Mouse (Mus musculus) testis, adult 2 months (tissue): ENCODE results near the gene Acnat1. TPM values are rescaled to one million over a fixed set of nuclear protein-coding genes. Genes with fewer than 3 reads are reported as not detected.
"Not testable (repeated sequence)": the region's sequence is repeated elsewhere in the genome, so short reads cannot be mapped to it uniquely, and the experiment has no call there.

Experiments
- H3K27ac ChIP-seq: fragments of 200-500 bp; 2 replicates; pipeline ENCODE4 v1.5.1; 2012; ENCODE audit warnings: low read depth, low read length; ENCODE audit not compliant: control insufficient read depth, insufficient read depth
- H3K27me3 ChIP-seq: fragments of 200-500 bp; 2 replicates; pipeline ENCODE4 v1.6.1; 2012; ENCODE audit warnings: mild to moderate bottlenecking, low read length, moderate library complexity; ENCODE audit not compliant: control insufficient read depth, insufficient read depth
- H3K36me3 ChIP-seq: fragments of 200-500 bp; 2 replicates; pipeline ENCODE4 v1.6.1; 2012; ENCODE audit warnings: mild to moderate bottlenecking, low read length; ENCODE audit not compliant: control insufficient read depth, insufficient read depth
- H3K4me1 ChIP-seq: fragments of 200-500 bp; 2 replicates; pipeline ENCODE4 v1.6.1; 2012; ENCODE audit warnings: low read length; ENCODE audit not compliant: control insufficient read depth, insufficient read depth
- H3K4me3 ChIP-seq: fragments of 200-500 bp; 2 replicates; pipeline ENCODE4 v1.5.1; 2012; ENCODE audit warnings: low read depth, mild to moderate bottlenecking, low read length, moderate library complexity, mixed read lengths; ENCODE audit not compliant: control insufficient read depth
- CTCF ChIP-seq: fragments of 200-500 bp; IDR thresholded peaks from 2 replicates; pipeline ENCODE4 v1.5.1; 2012; ENCODE audit warnings: low read depth, mild to moderate bottlenecking, inconsistent platforms, low read length, moderate library complexity; ENCODE audit not compliant: control insufficient read depth, insufficient read depth, insufficient replicate concordance
- POLR2A ChIP-seq: fragments of 200-500 bp; IDR thresholded peaks from 2 replicates; pipeline ENCODE4 v1.6.1; 2012; ENCODE audit warnings: low read depth, mild to moderate bottlenecking, inconsistent platforms, low read length, moderate library complexity; ENCODE audit not compliant: control insufficient read depth
- polyA plus RNA-seq: library from polyadenylated mRNA; depleted of rRNA; stranded (reverse); fragments of >200 nt; gene quantifications from 2 replicates; pipeline ENCODE4 v1.2.3, GENCODE M21; 2012

The Acnat1 gene
- polyA plus RNA-seq, 1 experiment, result not detected

DNA sequence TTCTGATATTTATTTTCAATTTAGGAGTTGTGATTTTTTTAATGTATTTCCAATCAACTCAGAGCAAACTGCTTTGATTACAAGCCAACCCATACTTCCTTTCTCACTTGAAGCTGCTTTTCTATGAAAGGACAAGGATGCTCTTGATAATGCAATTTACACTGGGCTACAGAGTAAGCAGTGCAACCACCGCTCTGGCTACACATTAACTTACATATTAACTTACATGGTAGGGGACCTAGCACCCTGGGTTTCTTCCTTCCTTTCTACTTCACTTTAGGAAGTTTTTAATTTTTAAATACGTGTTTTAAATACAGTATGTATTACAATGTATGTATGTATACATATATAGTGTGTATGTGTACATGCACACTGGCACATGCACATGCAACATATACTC is 35.5 kb upstream of the Acnat1 start:
- Histone ChIP-seq H3K36me3 (no peaks in the 10 kb centered on the region; the same call in 1 of the 2 replicates), H3K4me3 (no peak overlapping the region), H3K27ac (no peak overlapping the region), H3K4me1 (no peaks in the 10 kb centered on the region), H3K27me3 (no peaks in the 10 kb centered on the region)
- TF ChIP-seq POLR2A (no peak), CTCF (no peak)

- Histone ChIP-seq H3K4me3 (no peak within 1 kb of the TSS), H3K36me3 (no peaks in the 10 kb centered on the region), H3K27ac (no peak within 1 kb of the TSS), H3K27me3 (no peaks in the 10 kb centered on the region), H3K4me1 (no peaks in the 10 kb centered on the region)
- TF ChIP-seq CTCF (no peak), POLR2A (no peak)
Measured at GRCm38 (mm10) chr4:49506386-49506785, 32.7 kb upstream of the Acnat1 start, which contains the start of gene Baat. Gene Baat, minus strand, starts transcription at chr4:49506557.

GRCm38 (mm10) chr4:49503563-49503962 is 29.9 kb upstream of the Acnat1 start:
- no peaks in the 10 kb centered on the region for H3K36me3 ChIP-seq
- no peaks in the 10 kb centered on the region for H3K4me1 ChIP-seq
- H3K27me3 ChIP-seq, result no peaks in the 10 kb centered on the region
- no peak overlapping the region for H3K27ac ChIP-seq
- TF ChIP-seq CTCF (no peak), POLR2A (no peak)
- no peak overlapping the region for H3K4me3 ChIP-seq

DNA sequence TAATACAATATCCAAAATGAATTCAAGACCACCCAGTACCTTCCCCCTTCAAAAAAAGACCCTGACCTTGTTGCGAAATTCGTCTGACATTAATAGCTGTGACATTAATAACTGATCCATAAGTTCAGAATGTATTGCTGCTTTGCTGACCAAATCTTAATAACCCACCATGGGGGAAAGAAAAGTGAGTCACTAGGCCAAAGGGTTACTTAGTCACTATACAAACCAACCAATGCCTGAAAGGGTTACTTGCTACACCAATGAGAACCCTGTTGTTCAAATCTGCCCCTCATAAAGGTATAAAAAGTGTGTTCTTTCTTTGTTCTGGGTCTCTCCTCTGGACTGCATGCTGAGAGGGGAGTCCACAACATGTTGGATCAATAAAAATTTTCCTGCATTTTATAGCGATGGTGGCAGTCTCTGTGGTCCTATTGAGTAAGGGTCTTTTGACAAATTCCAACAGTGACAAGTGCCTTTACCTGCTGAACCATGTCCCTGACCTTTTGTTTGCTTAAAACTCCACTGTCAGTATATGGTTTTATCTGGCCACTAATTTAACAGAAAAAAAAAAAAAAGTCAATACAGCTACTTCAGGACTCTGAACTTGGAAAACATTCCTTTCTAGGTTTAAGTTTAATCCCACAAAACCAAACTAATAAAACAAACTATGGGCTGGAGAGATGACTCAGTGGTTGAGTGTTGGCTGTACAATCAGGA is 12.4 kb upstream of the Acnat1 start:
- not testable (repeated sequence) for H3K4me1 ChIP-seq, H3K4me3 ChIP-seq

GRCm38 (mm10) chr4:49485442-49485841 is 11.7 kb upstream of the Acnat1 start:
- no peak overlapping the region for H3K27ac ChIP-seq
- H3K4me1 ChIP-seq, result peaks cover 2% of the 10 kb centered on the region
- no peak overlapping the region for H3K4me3 ChIP-seq
- no peaks in the 10 kb centered on the region for H3K27me3 ChIP-seq
- H3K36me3 ChIP-seq, result no peaks in the 10 kb centered on the region
- TF ChIP-seq POLR2A (no peak), CTCF (no peak)

More for the DNA sequence above, 12.4 kb upstream of the Acnat1 start:
- H3K27ac ChIP-seq, H3K36me3 ChIP-seq, H3K27me3 ChIP-seq: not testable (repeated sequence)

GRCm38 (mm10) chr4:49480896-49481295 is 7.2 kb upstream of the Acnat1 start:
- TF ChIP-seq CTCF (no peak), POLR2A (no peak)
- Histone ChIP-seq H3K36me3 (no peaks in the 10 kb centered on the region), H3K27ac (no peak overlapping the region), H3K4me1 (peaks cover 4% of the 10 kb centered on the region), H3K27me3 (no peaks in the 10 kb centered on the region), H3K4me3 (no peak overlapping the region)

GRCm38 (mm10) chr4:49480104-49480760 is 6.5 kb upstream of the Acnat1 start:
- Histone ChIP-seq H3K4me3 (no peak overlapping the region), H3K27me3 (no peaks in the 10 kb centered on the region), H3K4me1 (peaks cover 4% of the 10 kb centered on the region), H3K36me3 (no peaks in the 10 kb centered on the region), H3K27ac (no peak overlapping the region)
- no peak for TF ChIP-seq POLR2A
- no peak for TF ChIP-seq CTCF

DNA sequence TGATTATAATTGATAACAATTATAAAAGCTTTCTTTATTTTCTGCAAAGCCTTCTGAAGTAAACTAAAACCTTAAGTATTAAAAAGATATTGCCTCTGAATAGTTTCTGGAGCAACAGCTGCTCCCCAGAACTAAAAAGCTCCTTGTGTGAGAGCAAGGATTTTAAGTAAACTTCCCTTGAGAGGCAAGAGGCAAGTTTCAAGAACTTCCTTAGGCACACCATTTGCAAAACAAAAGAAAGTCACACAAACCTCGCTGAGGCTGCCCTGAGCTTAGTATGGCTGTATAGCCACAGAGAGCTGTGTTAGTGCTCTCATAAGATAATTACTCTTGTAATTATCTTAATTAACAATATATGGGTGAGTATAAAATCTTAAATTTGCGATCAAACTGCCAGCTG is 5.3 kb upstream of the Acnat1 start:
- not testable (repeated sequence) for H3K27ac ChIP-seq, H3K27me3 ChIP-seq, H3K4me1 ChIP-seq, H3K36me3 ChIP-seq, H3K4me3 ChIP-seq
